Mouse (Mus musculus): ENCODE data around the gene Srd5a1. TPM values are rescaled to one million over a fixed set of nuclear protein-coding genes. Genes with fewer than 3 reads are reported as not detected.

Srd5a1 gene
- total and polyA plus RNA-seq, 3 experiments = 7.7 to 10.5 TPM; not detected in 1

DNA sequence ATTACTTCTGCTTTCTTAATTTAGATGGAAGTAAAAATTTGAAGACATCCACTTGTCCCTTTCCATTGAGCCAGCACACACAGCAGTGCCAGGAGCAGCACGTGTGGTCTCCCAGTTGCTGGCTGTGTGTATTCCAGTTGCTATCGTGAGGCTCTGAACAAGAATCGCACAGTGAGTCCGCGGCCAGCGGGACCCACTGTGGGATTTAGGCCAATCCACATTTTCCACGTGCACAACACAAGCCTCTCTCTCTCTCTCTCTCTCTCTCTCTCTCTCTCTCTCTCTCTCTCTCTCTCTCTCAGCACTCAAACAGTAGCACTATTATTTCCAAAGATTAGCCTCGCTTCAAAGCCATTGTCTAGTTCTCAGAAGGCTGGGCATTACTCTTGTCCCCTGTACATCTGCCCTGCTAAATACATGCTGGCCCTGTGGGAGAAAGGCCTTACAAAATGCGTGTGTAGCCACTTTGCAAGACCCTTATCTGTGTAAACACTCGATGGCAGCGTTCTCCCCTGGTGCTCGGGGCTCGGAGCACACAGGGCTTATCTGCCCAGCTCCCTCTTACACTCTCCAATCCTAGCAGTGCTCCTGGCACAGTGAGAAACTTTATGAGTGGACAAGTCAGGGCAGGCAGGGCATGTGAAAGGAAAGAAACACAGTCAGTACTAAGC lies 51.8 kb downstream of the Srd5a1 start (continued):
- TF ChIP-seq RAD21 (IDR thresholded peaks at IDR 0.05; ENCODE audit: low read depth, low read length) (no peak), ZNF384 (IDR thresholded peaks at IDR 0.05; ENCODE audit: low read depth, low read length) (no peak), E2F4 (IDR thresholded peaks at IDR 0.05; ENCODE audit: borderline replicate concordance, low read depth, low read length) (no peak), TAL1 (IDR thresholded peaks at IDR 0.05; ENCODE audit: low read length) (0 out of 2 replicates have a peak, but pooled peaks have one; percentile 7), MYB (IDR thresholded peaks at IDR 0.05; ENCODE audit: low read depth, low read length) (no peak), MAX (IDR thresholded peaks at IDR 0.05; ENCODE audit: low read length) (no peak), MAFK (IDR thresholded peaks at IDR 0.05; ENCODE audit: borderline replicate concordance, low read depth, low read length) (no peak), MEF2A (IDR thresholded peaks at IDR 0.05; ENCODE audit: extremely low read depth, insufficient replicate concordance, low read depth, low read length, poor library complexity, severe bottlenecking) (no peak), HCFC1 (IDR thresholded peaks at IDR 0.05; ENCODE audit: low read depth, low read length) (no peak)

DNA sequence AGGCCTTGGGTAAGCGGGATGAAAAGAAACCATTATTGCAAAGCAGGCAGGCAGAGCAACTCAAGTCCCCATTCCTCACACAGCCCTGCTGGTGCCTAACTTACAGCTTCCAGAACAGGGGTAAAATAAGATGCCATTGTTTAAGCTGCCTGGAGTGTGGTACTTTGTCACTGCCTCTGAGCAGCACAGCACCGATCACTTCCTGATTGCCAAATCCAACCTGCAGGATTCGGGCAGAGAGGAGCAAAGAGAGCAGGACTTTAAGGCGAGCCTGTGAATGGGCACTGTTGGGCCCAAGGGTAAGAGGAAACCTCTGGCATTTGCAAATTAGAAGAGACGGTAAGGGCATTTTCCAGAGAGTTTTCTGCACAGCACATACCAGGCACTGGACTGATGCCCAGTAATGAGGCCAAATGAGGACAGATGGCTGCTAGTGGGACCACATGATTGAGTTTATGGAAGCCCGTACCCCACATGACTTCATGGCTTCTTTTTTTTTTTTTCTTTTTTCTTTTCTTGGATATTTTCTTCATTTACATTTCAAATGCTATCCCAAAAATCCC lies 53.1 kb downstream of the Srd5a1 start:
- no peaks in the 10 kb centered on the region for H3K27me3 ChIP-seq (ENCODE audit: control insufficient read depth in 1 of 2, insufficient read depth in 2 of 2, low read length in 2 of 2)
- no peaks in the 10 kb centered on the region for H3K9me3 ChIP-seq (replicated peaks; ENCODE audit: insufficient read depth, low read length)
- H3K4me3 ChIP-seq (ENCODE audit: control insufficient read depth in 1 of 2, insufficient read depth in 1 of 2, low read depth in 2 of 2, low read length in 2 of 2) = no peak overlapping the region
- H3K4me1 ChIP-seq (ENCODE audit: control insufficient read depth in 1 of 2, insufficient read depth in 2 of 2, low read length in 2 of 2) = peaks cover 0 to 12% of the 10 kb centered on the region in 2 experiments; a peak in 3 of 4 replicates
- H3K79me2 ChIP-seq (ENCODE audit: control insufficient read depth, insufficient read depth, low read length, poor library complexity) = no peaks in the 10 kb centered on the region
- H3K27ac ChIP-seq (ENCODE audit: control insufficient read depth, low read depth, low read length) = no peak overlapping the region
- DNase-seq (ENCODE audit: low read depth, low spot score) = no peak
- H3K36me3 ChIP-seq (ENCODE audit: control insufficient read depth in 1 of 2, insufficient read depth in 2 of 2, low read length in 2 of 2) = no peaks in the 10 kb centered on the region
- H3K9ac ChIP-seq (ENCODE audit: control insufficient read depth, low read depth, low read length, poor library complexity, severe bottlenecking) = no peak overlapping the region
- TF ChIP-seq MAX (IDR thresholded peaks at IDR 0.05; ENCODE audit: low read length) = no peak
- no peak for TF ChIP-seq MAZ (IDR thresholded peaks at IDR 0.05; ENCODE audit: low read depth, low read length)
- no peak for TF ChIP-seq SIN3A (IDR thresholded peaks at IDR 0.05; ENCODE audit: low read length)
- TF ChIP-seq POLR2AphosphoS5 (IDR thresholded peaks at IDR 0.05; ENCODE audit: borderline replicate concordance, low read depth, low read length) = no peak
- no peak for TF ChIP-seq SMC3 (IDR thresholded peaks at IDR 0.05; ENCODE audit: low read depth, low read length)
- no peak for TF ChIP-seq NRF1 (IDR thresholded peaks at IDR 0.05; ENCODE audit: insufficient read depth, low read depth, low read length, poor library complexity, severe bottlenecking)
- no peak for TF ChIP-seq ZMIZ1 (IDR thresholded peaks at IDR 0.05; ENCODE audit: low read depth, low read length)
- TF ChIP-seq ZNF384 (IDR thresholded peaks at IDR 0.05; ENCODE audit: low read depth, low read length) = no peak
- no peak for TF ChIP-seq TBP (IDR thresholded peaks at IDR 0.05; ENCODE audit: low read depth, low read length)
- no peak for TF ChIP-seq RAD21 (IDR thresholded peaks at IDR 0.05; ENCODE audit: low read depth, low read length)
- TF ChIP-seq MXI1 (IDR thresholded peaks at IDR 0.05; ENCODE audit: low read depth, low read length) = no peak
- TF ChIP-seq KAT2A (conservative IDR thresholded peaks at IDR 0.05; ENCODE audit: low read depth, low read length) = no peak
- TF ChIP-seq BHLHE40 (IDR thresholded peaks at IDR 0.05; ENCODE audit: borderline replicate concordance, low read depth, low read length) = no peak
